Mouse (Mus musculus) ES-CJ7 (cell line): ENCODE results near the gene Mamdc2.

Experiments used
- DNase-seq: peaks from one replicate; pipeline ENCODE4 v3.0.0; 2011; ENCODE audit warnings: low read depth, low spot score

The Mamdc2 gene

DNA sequence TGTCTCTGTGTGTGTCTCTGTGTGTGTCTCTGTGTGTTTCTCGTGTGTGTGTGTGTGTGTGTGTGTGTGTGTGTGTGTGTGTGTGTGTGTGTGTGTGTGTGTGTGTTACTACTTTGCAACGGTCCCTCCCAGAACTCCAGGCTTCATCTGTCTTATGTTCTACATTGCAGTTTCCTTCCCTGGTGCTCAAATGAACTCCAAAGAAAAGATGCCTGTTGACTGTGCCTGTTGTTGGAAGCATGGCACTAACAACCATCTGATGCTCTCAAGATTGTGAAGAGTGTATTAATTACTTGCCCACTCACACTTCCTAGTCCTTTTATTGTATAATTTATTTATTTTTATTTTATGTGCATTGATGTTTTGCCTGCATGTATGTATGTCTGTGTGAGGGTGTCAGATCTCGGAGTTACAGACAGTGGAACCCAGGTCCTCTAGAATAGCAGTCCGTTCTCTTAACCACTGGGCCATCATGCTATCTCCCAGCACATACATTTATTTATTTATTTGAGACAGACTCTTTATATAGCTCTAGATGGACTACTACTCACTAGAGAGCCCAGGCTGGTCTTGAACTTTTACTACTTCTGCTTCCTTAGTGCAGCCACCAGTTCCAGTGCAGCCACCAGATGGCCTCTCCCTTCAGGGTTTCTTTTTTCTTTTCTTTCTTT is 174.1 kb downstream of the Mamdc2 start:
- no peak for DNase-seq

DNA sequence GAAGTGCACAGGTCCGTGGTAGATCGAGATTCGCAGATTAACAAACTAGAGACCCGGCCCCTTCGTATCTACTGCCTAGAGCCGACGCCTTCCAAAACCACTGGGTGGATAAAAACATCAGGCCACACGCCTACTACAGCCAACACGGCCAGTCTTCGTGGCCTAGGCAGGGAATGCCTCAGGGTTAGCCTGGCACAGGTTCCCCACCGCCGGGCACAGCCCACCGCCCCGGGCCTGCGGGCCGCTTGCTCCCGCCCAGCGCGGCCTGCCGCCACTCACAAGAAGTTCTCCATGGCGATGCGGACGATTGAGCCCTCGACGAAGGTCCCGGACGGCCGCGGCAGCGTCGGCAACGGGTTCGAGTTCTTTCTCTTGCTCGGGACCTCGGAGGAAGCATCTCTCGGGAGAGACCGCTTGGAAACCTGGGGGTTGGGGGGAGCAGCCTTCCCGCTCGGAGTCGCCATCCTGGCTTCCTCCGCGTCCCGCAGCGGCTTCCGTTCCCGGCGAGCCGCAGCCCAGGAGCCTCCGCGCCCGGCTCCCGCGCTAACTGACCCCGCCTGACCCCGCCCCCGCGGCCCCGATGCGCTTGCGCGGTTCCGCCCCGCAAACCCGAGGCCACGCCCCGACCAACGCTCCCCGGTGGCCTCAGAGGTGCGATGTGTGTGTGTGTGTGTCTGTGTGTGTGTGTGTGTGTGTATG is 174.7 kb downstream of the Mamdc2 start, which contains the start of gene Smc5:
Gene Smc5 (minus strand): TSS at position 543 of the 699 bp plus-strand sequence.
- peak; percentile 84 for DNase-seq

DNA sequence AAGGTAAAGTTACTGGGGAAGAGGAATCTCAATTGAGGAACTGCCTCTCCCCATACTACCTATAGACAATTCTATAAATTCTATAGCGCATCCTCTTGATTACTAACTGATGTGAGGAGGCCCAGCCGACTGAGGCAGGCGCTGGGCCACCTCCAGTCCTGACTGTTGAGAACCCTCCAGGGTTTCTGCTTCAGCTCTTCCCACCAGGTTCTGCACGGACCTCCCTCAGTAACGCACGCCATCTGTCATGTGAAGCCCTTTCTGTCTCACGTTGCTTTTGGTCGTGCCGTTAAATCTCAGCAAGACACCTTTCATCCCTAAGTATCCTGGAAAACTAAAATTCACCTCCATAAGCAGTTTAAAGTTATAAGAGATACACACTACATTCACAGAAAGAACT is 191.5 kb downstream of the Mamdc2 start:
- no peak for DNase-seq
